Mouse (Mus musculus) testis, postnatal 14 days (tissue): ENCODE results near the gene Mettl7a1.
"Not testable (repeated sequence)": the region's sequence is repeated elsewhere in the genome, so short reads cannot be mapped to it uniquely, and the experiment has no call there.

Experiments used
- DNase-seq: peaks from one replicate; pipeline ENCODE4 v3.0.0; 2021; ENCODE audit warnings: low spot score

Mettl7a1 gene

GRCm38 (mm10) chr15:100304019-100304991 lies at the start of gene Mettl7a1:
Mettl7a1 (plus strand) TSS chr15:100304140.
- peak; percentile 71 for DNase-seq

DNA sequence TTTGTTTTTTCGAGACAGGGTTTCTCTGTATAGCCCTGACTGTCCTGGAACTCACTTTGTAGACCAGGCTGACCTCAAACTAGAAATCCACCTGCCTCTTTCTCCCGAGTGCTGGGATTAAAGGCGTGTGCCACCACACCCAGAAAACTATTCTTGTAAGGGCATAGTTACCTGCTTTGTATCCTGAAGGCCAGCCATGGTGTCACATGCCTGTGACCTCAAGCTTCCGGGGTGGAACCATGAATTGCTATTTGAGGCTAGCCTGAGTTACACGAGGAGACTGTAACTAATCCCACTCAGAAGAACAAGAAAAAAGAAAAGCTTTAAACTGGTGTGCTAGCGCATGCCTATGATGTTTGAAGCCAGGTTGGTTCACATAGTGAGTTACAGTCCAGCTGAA lies 47.6 kb upstream of the Mettl7a1 start:
- DNase-seq = no peak

GRCm38 (mm10) chr15:100257305-100257704 lies 46.6 kb upstream of the Mettl7a1 start:
- DNase-seq = no peak

- DNase-seq = no peak
Observed at GRCm38 (mm10) chr15:100258646-100259425, 45.1 kb upstream of the Mettl7a1 start.

GRCm38 (mm10) chr15:100260351-100260750 lies 43.6 kb upstream of the Mettl7a1 start:
- not testable (repeated sequence) for DNase-seq

- no peak for DNase-seq
Observed at GRCm38 (mm10) chr15:100263246-100263905, 40.6 kb upstream of the Mettl7a1 start.

DNA sequence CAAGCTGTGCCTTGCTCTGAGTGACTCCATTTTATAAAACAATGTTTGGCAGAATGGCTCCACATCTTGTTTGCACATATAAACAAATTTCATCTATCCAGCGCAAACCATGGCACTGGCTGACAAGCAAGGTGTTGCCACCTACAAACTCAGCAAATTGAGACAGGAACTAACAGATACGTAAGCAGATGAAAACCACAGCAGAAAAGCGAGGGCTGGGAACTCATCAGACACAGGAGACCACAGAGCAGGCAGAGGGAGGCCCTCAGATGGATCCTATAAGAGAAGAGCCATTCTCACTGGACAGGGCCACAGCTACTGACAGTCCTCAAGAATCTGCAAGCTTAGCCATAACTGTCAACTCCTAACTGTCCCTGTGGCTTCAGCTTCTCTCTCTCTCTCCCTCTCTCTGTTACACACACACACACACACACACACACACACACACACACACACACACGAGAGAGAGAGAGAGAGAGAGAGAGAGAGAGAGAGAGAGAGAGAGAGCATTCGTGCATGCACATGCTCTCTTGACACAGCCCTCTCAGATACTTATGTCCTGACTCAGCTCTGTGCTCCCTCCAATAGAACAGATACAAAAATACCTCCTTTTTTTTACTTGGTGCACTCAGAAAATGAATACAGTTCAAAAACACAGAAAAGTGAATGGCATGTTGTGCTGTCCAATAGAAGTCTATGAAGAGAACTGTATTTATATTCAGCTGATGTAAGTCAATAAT lies 38.2 kb upstream of the Mettl7a1 start:
- no peak for DNase-seq

- no peak for DNase-seq
Observed at GRCm38 (mm10) chr15:100268916-100269315, 35.0 kb upstream of the Mettl7a1 start.

- DNase-seq = no peak
Observed at GRCm38 (mm10) chr15:100269776-100270175, 34.2 kb upstream of the Mettl7a1 start.

- DNase-seq = not testable (repeated sequence)
Observed at GRCm38 (mm10) chr15:100270609-100271008, 33.3 kb upstream of the Mettl7a1 start.

- no peak for DNase-seq
Observed at GRCm38 (mm10) chr15:100271411-100271810, 32.5 kb upstream of the Mettl7a1 start.

GRCm38 (mm10) chr15:100273791-100274308 lies 30.1 kb upstream of the Mettl7a1 start:
- DNase-seq = not testable (repeated sequence)

DNA sequence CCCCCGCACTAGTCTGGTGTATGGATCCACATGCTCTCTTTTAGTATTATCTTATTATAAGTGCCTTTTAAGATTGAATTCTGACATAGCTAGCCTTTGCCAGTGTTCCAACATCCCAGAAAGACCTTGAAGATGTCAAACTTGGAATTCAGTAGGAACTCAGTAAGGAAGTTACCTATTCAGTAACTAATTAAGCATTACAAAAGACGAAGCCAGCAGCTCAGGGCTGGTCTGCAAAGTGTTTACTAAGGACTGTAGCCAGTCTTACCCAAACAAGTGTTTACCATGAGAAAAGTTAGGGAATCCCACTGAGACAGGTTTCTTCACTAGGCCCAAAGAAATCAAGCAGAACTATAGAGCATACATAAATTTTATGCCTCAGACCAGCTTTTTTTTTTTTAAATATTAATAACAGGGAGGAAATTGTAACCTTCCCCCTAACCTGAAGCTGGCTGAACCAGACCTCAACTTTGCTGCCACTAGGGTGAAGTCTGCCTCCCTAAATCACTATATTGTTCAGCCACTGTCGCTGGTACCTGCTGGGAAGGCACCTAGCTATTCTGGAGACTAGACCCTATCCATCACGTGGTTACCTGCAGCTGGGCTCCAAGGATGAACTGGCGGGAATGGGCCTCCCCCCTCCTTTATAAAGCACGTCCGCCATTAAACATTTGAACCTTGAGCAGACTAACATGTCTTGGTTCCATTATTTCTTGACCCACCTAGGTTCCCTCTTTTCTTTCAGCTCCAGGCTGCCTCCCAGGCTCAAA lies 29.0 kb upstream of the Mettl7a1 start:
- DNase-seq = no peak

DNA sequence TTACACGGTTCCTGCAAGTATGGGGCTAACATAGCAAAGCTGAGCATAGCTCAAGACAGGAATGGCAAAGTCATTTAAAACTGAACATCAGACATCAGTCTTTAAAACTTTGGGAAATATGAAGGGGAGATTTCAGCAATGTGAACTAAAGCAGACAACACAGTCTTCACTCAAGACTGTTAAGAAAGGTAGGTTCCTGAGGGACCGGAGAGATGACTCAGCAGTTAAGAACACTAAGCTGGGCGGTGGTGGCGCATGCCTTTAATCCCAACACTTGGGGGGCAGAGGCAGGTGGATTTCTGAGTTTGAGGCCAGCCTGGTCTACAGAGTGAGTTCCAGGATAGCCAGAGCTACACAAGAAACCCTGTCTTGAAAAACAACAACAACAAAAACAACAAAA lies 27.5 kb upstream of the Mettl7a1 start:
- no peak for DNase-seq

- DNase-seq = no peak
Observed at GRCm38 (mm10) chr15:100277586-100277985, 26.4 kb upstream of the Mettl7a1 start.

DNA sequence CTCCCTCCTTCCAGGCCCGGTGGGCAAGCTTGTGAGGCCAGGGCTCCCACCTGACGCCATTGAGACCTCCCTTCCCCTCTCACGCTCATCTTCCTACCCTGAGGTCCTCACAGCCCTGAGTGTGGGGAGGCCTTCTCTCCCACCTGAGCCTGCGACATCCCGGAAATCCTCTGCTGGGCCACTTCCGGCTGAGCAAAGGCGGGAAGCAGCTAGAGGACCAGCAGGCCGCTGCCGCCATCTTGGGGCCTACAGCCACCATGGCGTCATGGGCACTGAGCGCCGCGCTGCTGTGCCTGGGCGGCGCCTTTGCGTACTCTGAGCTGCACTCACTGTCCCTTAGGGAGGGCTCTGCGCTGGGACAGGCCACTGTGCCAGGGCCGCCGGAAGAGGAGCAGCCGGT lies 23.3 kb upstream of the Mettl7a1 start, which contains the start of gene Tmprss12:
Tmprss12 (plus strand) TSS at position 212 of the 400 bp plus-strand sequence.
- DNase-seq = peak; percentile 84

DNA sequence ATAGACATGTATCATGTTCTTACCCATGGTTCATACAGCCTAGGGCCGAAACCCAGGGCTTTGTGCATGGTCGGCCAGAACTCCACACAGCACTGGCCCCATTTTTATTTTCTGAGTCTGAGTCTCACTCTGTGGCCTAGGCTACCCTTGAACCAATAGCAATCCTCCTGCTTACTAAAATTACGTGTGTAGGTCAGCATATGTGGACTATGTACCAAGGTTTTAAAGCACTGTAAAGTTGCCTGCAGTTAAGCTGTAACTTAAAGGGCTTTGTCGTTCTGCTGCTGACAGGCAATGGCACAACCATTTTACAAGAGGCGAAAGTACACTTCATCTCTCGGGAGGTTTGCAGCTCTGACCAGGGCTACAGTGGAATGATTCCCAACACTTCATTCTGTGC lies 15.0 kb upstream of the Mettl7a1 start:
- no peak for DNase-seq

- DNase-seq = no peak
Observed at GRCm38 (mm10) chr15:100290858-100291257, 13.1 kb upstream of the Mettl7a1 start.

DNA sequence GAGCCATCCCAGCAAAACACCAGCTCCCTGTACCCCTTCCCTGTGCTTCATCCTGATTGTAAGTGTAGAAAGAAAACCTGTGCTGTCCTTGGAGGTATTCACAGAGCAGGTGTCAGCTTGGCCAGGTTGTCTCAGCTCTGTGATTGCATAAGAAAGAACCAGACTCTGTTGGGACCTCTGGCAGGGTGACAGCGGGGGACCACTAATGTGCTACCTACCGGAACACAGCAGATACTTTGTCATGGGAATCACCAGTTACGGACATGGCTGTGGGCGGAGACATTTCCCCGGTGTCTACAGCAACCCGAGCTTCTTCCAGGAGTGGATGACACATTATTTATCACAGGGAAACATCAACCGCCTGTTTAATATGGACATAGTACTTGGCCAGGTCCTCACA lies 11.6 kb upstream of the Mettl7a1 start:
- DNase-seq = no peak

DNA sequence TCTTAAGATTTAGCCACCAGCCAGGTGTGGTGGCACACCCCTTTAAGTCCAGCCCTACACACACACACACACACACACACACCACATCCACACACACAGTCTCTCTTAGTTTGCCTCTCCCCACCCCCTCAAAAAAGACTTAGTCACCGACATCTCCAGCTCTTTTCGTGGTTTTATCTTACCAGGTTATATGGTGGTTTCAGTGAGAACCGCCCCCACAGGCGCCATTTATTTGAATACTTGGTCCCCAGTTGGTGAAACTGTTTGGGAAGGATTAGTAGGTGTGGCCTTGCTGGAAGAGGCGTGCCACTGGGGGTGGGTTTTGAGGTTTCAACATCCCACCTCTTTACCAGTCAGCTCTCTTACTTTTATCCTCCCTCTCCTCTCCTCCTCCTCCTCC lies 6.1 kb upstream of the Mettl7a1 start:
- no peak for DNase-seq
